Mouse (Mus musculus): ENCODE measurements around the gene Syf2. TPM values are rescaled to one million over a fixed set of nuclear protein-coding genes. Genes with fewer than 3 reads are reported as not detected.

Syf2 gene
- polyA plus RNA-seq, 1 experiment from 2014 or later, result 64.1 TPM

- Histone ChIP-seq H3K36me3 (ENCODE audit: control insufficient read depth, insufficient read depth, low read length) (peaks cover 7% of the 10 kb centered on the region; the same call in 1 of the 2 replicates), H3K4me3 (ENCODE audit: low read depth, low read length) (no peak overlapping the region; the same call in 1 of the 2 replicates), H3K9ac (ENCODE audit: low read length) (no peak overlapping the region), H3K27ac (ENCODE audit: low read depth, low read length) (no peak overlapping the region), H3K9me3 (ENCODE audit: control insufficient read depth, low read length) (no peaks in the 10 kb centered on the region), H3K4me1 (ENCODE audit: control insufficient read depth, insufficient read depth, low read length) (peaks cover 3% of the 10 kb centered on the region; the same call in 1 of the 2 replicates), H3K4me2 (ENCODE audit: low read depth) (peak overlapping the region; percentile 61; the same call in 1 of the 2 replicates), H3K27me3 (ENCODE audit: control insufficient read depth, insufficient read depth, low read length) (no peaks in the 10 kb centered on the region)
- DNase-seq (ENCODE audit: low spot score) (peak; percentile 75), ATAC-seq (ENCODE audit: insufficient read depth, low FRiP score, low TSS enrichment) (no peak)
- WGBS, result 32% methylated on average over 3 of the region's 3 CpGs
Measured at GRCm38 (mm10) chr4:134913413-134913812, 17.3 kb upstream of the Syf2 start.

- Histone ChIP-seq H3K4me2 (ENCODE audit: low read depth) (peak overlapping the region; percentile 61), H3K27ac (ENCODE audit: low read depth, low read length) (peak overlapping the region; percentile 78), H3K4me3 (ENCODE audit: low read depth, low read length) (peak overlapping the region; percentile 83), H3K9ac (ENCODE audit: low read length) (peak overlapping the region; percentile 86), H3K9me3 (ENCODE audit: control insufficient read depth, low read length) (no peaks in the 10 kb centered on the region), H3K27me3 (ENCODE audit: control insufficient read depth, insufficient read depth, low read length) (no peaks in the 10 kb centered on the region), H3K4me1 (ENCODE audit: control insufficient read depth, insufficient read depth, low read length) (peaks cover 3% of the 10 kb centered on the region; the same call in 1 of the 2 replicates), H3K36me3 (ENCODE audit: control insufficient read depth, insufficient read depth, low read length) (peaks cover 2% of the 10 kb centered on the region; the same call in 1 of the 2 replicates)
- ATAC-seq (ENCODE audit: insufficient read depth, low FRiP score, low TSS enrichment), result peak; percentile 61; the same call in 1 of the 2 replicates
- 2% methylated on average over 43 of the region's 43 CpGs for WGBS
- no peak for DNase-seq (ENCODE audit: low spot score)
Measured at GRCm38 (mm10) chr4:134914122-134914863, 16.4 kb upstream of the Syf2 start.

- H3K4me1 ChIP-seq (ENCODE audit: control insufficient read depth, insufficient read depth, low read length), result peaks cover 3% of the 10 kb centered on the region; the same call in 1 of the 2 replicates
- no peaks in the 10 kb centered on the region for H3K27me3 ChIP-seq (ENCODE audit: control insufficient read depth, insufficient read depth, low read length)
- peak within 1 kb of the TSS; percentile 83 for H3K4me3 ChIP-seq (ENCODE audit: low read depth, low read length)
- H3K9me3 ChIP-seq (ENCODE audit: control insufficient read depth, low read length), result no peaks in the 10 kb centered on the region
- ATAC-seq (ENCODE audit: insufficient read depth, low FRiP score, low TSS enrichment), result peak; percentile 82
- H3K36me3 ChIP-seq (ENCODE audit: control insufficient read depth, insufficient read depth, low read length), result no peaks in the 10 kb centered on the region
- peak; percentile 93 for DNase-seq (ENCODE audit: low spot score)
- WGBS, result under 1% methylated on average over 25 of the region's 25 CpGs
- peak within 1 kb of the TSS; percentile 86 for H3K9ac ChIP-seq (ENCODE audit: low read length)
- H3K27ac ChIP-seq (ENCODE audit: low read depth, low read length), result peak within 1 kb of the TSS; percentile 78
- peak within 1 kb of the TSS; percentile 61 for H3K4me2 ChIP-seq (ENCODE audit: low read depth)
Measured at GRCm38 (mm10) chr4:134914864-134915209, 15.9 kb upstream of the Syf2 start, which contains the start of gene Tmem50a. TSS of gene Tmem50a (minus strand) at chr4:134915024.

GRCm38 (mm10) chr4:134915223-134916050, 15.3 kb upstream of the Syf2 start:
- Histone ChIP-seq H3K27me3 (ENCODE audit: control insufficient read depth, insufficient read depth, low read length) (no peaks in the 10 kb centered on the region), H3K4me1 (ENCODE audit: control insufficient read depth, insufficient read depth, low read length) (peaks cover 3% of the 10 kb centered on the region; the same call in 1 of the 2 replicates), H3K4me2 (ENCODE audit: low read depth) (peak overlapping the region; percentile 61), H3K9me3 (ENCODE audit: control insufficient read depth, low read length) (no peaks in the 10 kb centered on the region), H3K4me3 (ENCODE audit: low read depth, low read length) (peak overlapping the region; percentile 83), H3K9ac (ENCODE audit: low read length) (peak overlapping the region; percentile 86), H3K27ac (ENCODE audit: low read depth, low read length) (no peak overlapping the region), H3K36me3 (ENCODE audit: control insufficient read depth, insufficient read depth, low read length) (no peaks in the 10 kb centered on the region)
- 62% methylated on average over 14 of the region's 14 CpGs for WGBS
- ATAC-seq (ENCODE audit: insufficient read depth, low FRiP score, low TSS enrichment), result no peak
- DNase-seq (ENCODE audit: low spot score), result no peak

- Histone ChIP-seq H3K9me3 (ENCODE audit: control insufficient read depth, low read length) (no peaks in the 10 kb centered on the region), H3K36me3 (ENCODE audit: control insufficient read depth, insufficient read depth, low read length) (no peaks in the 10 kb centered on the region), H3K4me3 (ENCODE audit: low read depth, low read length) (no peak overlapping the region), H3K4me2 (ENCODE audit: low read depth) (no peak overlapping the region), H3K27me3 (ENCODE audit: control insufficient read depth, insufficient read depth, low read length) (no peaks in the 10 kb centered on the region), H3K9ac (ENCODE audit: low read length) (no peak overlapping the region), H3K4me1 (ENCODE audit: control insufficient read depth, insufficient read depth, low read length) (peaks cover 3% of the 10 kb centered on the region; the same call in 1 of the 2 replicates), H3K27ac (ENCODE audit: low read depth, low read length) (no peak overlapping the region)
- no peak for ATAC-seq (ENCODE audit: insufficient read depth, low FRiP score, low TSS enrichment)
- 78% methylated on average over 3 of the region's 3 CpGs for WGBS
- DNase-seq (ENCODE audit: low spot score), result no peak
Measured at GRCm38 (mm10) chr4:134917194-134917593, 13.5 kb upstream of the Syf2 start.

GRCm38 (mm10) chr4:134918381-134918780, 12.3 kb upstream of the Syf2 start:
- H3K4me2 ChIP-seq (ENCODE audit: low read depth), result no peak overlapping the region
- H3K36me3 ChIP-seq (ENCODE audit: control insufficient read depth, insufficient read depth, low read length), result no peaks in the 10 kb centered on the region
- no peaks in the 10 kb centered on the region for H3K27me3 ChIP-seq (ENCODE audit: control insufficient read depth, insufficient read depth, low read length)
- 78% methylated on average over 7 of the region's 7 CpGs for WGBS
- no peaks in the 10 kb centered on the region for H3K9me3 ChIP-seq (ENCODE audit: control insufficient read depth, low read length)
- ATAC-seq (ENCODE audit: insufficient read depth, low FRiP score, low TSS enrichment), result no peak
- peaks cover 3% of the 10 kb centered on the region; the same call in 1 of the 2 replicates for H3K4me1 ChIP-seq (ENCODE audit: control insufficient read depth, insufficient read depth, low read length)
- no peak overlapping the region for H3K4me3 ChIP-seq (ENCODE audit: low read depth, low read length)
- no peak overlapping the region for H3K27ac ChIP-seq (ENCODE audit: low read depth, low read length)
- no peak overlapping the region for H3K9ac ChIP-seq (ENCODE audit: low read length)
- DNase-seq (ENCODE audit: low spot score), result no peak

GRCm38 (mm10) chr4:134919733-134920540, 10.8 kb upstream of the Syf2 start:
- DNase-seq (ENCODE audit: low spot score), result no peak
- Histone ChIP-seq H3K4me3 (ENCODE audit: low read depth, low read length) (no peak overlapping the region), H3K4me1 (ENCODE audit: control insufficient read depth, insufficient read depth, low read length) (peaks cover 6% of the 10 kb centered on the region), H3K9me3 (ENCODE audit: control insufficient read depth, low read length) (no peaks in the 10 kb centered on the region), H3K4me2 (ENCODE audit: low read depth) (no peak overlapping the region), H3K27me3 (ENCODE audit: control insufficient read depth, insufficient read depth, low read length) (no peaks in the 10 kb centered on the region), H3K9ac (ENCODE audit: low read length) (no peak overlapping the region), H3K36me3 (ENCODE audit: control insufficient read depth, insufficient read depth, low read length) (no peaks in the 10 kb centered on the region), H3K27ac (ENCODE audit: low read depth, low read length) (no peak overlapping the region)
- ATAC-seq (ENCODE audit: insufficient read depth, low FRiP score, low TSS enrichment), result no peak
- WGBS, result 43% methylated on average over 12 of the region's 12 CpGs

- H3K27ac ChIP-seq (ENCODE audit: low read depth, low read length), result no peak overlapping the region
- 94% methylated on average over 6 of the region's 6 CpGs for WGBS
Measured at GRCm38 (mm10) chr4:134920631-134921030, 10.1 kb upstream of the Syf2 start.

More at GRCm38 (mm10) chr4:134920631-134921030, 10.1 kb upstream of the Syf2 start:
- Histone ChIP-seq H3K27me3 (ENCODE audit: control insufficient read depth, insufficient read depth, low read length) (no peaks in the 10 kb centered on the region), H3K9ac (ENCODE audit: low read length) (no peak overlapping the region), H3K4me1 (ENCODE audit: control insufficient read depth, insufficient read depth, low read length) (peaks cover 9% of the 10 kb centered on the region; the same call in 1 of the 2 replicates), H3K4me2 (ENCODE audit: low read depth) (no peak overlapping the region), H3K4me3 (ENCODE audit: low read depth, low read length) (no peak overlapping the region), H3K36me3 (ENCODE audit: control insufficient read depth, insufficient read depth, low read length) (peaks cover 3% of the 10 kb centered on the region; the same call in 1 of the 2 replicates), H3K9me3 (ENCODE audit: control insufficient read depth, low read length) (no peaks in the 10 kb centered on the region)
- no peak for ATAC-seq (ENCODE audit: insufficient read depth, low FRiP score, low TSS enrichment)
- DNase-seq (ENCODE audit: low spot score), result no peak
